Mouse (Mus musculus) adrenal gland, postnatal 36 days (tissue): ENCODE measurements around the gene Slc25a45. TPM values are rescaled to one million over a fixed set of nuclear protein-coding genes. Genes with fewer than 3 reads are reported as not detected.

Source experiments
- DNase-seq, 2 experiments: peaks; one replicate each; pipeline ENCODE4 v3.0.0; 2021; ENCODE audit warnings: mixed read lengths in 1 of 2
- total RNA-seq, 2 experiments: library from RNA; stranded (reverse); gene quantifications; 2 replicates each; pipeline ENCODE4 v1.2.3; 2021

The Slc25a45 gene
- total RNA-seq, 2 experiments from 2014 or later = 9.4 to 33.2 TPM

DNA sequence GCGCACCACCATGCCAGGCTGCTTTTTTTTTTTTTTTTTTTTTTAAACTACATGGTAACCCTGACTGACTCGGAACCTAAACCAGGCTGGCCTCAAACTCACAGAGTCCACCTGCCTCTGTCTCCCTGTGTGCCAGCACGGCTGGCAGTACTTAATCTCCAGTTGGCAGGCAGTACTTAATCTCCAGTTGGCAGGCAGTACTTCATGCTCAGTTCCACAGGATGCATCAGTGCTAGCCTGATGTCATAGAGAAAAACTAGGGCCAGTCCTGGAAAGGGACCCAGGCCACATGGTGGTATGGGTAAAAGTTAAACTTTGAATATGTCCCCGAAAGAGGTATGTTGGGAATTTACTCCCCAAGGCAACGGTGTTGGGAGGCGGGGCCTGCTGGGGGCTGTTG is 50.5 kb downstream of the Slc25a45 start:
- DNase-seq = no peak

DNA sequence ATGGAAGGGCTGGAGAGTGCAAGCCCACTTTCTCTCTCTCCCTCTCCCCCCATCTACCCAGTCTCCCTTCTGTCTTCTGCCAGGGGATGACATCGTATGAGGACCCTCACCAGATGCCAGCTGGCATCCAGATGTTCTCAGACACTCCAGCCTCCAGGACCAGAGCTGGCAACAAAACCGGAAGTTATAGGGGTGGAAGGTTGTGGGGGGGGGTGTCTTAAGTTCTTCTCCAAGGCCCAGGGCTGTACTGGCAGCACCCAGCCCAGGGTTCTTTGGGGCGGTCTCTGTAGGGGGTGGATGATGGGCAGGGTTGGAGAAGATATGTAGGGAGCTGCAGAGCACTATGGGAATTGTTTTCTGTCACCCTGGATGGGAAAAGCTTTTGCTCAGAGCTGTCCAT is 50.9 kb downstream of the Slc25a45 start:
- DNase-seq = no peak

DNA sequence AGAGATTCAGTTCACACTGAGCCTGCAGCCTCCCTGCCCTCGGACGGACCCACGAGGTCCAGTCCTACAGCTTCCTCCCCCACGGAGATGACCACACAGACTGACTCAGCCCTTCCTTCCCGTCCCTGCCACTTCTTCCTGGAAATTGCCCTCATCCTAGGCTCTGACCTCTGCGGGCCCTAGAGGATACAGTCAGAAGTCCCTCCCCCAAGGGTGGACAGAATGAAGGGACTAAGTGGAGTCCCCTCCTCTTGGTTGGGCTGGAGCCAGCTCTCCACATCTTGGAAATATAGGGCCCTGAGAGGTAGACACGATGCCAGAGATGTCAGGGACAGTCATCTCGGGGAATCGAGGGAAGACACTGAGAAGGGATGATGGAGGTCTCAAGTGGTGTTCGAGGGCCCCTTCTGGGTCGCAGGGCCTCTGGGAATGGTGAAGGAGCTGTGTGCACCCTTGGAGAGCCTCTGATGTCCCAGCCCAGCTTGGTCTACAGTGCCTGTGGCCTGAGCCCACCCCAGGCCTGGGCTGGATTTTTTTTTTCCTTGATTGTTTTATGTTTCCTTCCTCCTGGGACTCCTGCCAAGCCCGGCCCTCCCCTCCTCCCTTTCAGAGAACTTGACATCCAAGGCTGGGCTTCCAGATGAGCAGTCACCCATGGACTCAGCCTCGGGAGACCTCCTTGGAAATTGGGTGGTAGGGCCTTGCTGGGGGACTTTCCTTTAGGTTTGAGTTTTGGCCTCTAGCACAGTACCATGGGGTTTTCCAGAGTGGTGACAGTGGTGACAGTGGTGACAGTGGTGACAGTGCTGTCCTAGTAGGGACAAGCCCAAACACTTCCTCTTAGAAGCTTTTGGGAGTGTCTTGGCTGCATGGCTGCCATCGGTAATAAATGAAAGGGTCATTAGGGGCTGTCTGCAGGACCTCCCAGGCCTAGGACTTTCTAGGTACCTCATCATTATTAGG is 52.3 kb downstream of the Slc25a45 start:
- DNase-seq = peak; percentile 76 to 82

DNA sequence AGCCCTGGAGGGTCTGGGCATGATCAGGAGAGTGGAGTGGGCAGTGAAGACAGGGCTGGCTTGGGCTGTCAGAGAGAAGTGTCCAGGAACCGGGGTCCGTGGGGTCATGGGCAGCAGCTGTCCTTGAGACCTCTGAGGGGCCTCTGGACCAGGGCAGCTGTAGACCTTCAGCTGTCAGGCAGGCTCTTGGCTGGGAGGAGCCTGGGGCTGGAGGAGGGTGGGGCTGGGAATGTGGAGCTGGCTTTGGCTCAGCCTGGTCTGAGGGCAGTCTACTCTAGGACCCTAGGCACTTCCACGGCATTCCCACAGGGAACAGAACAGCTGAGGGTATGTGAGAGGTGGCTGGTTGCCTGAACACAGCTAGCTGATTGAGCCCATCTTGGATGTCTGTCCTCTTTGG is 57.7 kb downstream of the Slc25a45 start:
- DNase-seq = peak; percentile 75 to 79

Other genes starting within 250 kb of the Slc25a45 start
- gene Rela, start 240.3 kb upstream of the Slc25a45 start, total RNA-seq = 10 to 100 TPM; 85.7 to 86.4 TPM
- gene Sipa1, start 214.1 kb upstream of the Slc25a45 start, total RNA-seq = 10 to 100 TPM; 40.5 to 57.2 TPM
- 10 to 100 TPM; 44.7 to 45.8 TPM for gene Map3k11, start 189.1 kb upstream of the Slc25a45 start, total RNA-seq
- 100 to 1,000 TPM in 1 of 2 experiments, 10 to 100 TPM in 1; 89.5 to 108 TPM for gene Pcnx3, start 188.9 kb upstream of the Slc25a45 start, total RNA-seq
- gene Kcnk7, start 173.4 kb upstream of the Slc25a45 start, total RNA-seq = not detected
- 10 to 100 TPM; 30.8 to 38.3 TPM for gene Ehbp1l1, start 151.5 kb upstream of the Slc25a45 start, total RNA-seq
- gene Fam89b, start 148.2 kb upstream of the Slc25a45 start, total RNA-seq = 10 to 100 TPM; 41.4 to 66.5 TPM
- 100 to 1,000 TPM; 222 to 305 TPM for gene Ltbp3, start 136.9 kb upstream of the Slc25a45 start, total RNA-seq
- gene Scyl1, start 106.4 kb upstream of the Slc25a45 start, total RNA-seq = 100 to 1,000 TPM; 103 to 107 TPM
- 10 to 100 TPM; 35.5 to 52.6 TPM for gene Frmd8, start 2.5 kb upstream of the Slc25a45 start, total RNA-seq
- gene Tigd3, start 16.3 kb downstream of the Slc25a45 start, total RNA-seq = 1 to 10 TPM in 1 of 2 experiments, under 1 TPM in 1; 0.92 to 1.4 TPM
- 100 to 1,000 TPM in 1 of 2 experiments, 10 to 100 TPM in 1; 89.6 to 120 TPM for gene Dpf2, start 35.2 kb downstream of the Slc25a45 start, total RNA-seq
- gene Cdc42ep2, start 47.0 kb downstream of the Slc25a45 start, total RNA-seq = 1 to 10 TPM; 6.0 to 6.2 TPM
- gene Pola2, start 86.4 kb downstream of the Slc25a45 start, total RNA-seq = 10 to 100 TPM; 22.9 to 23.7 TPM
- gene Slc22a20, start 108.3 kb downstream of the Slc25a45 start, total RNA-seq = not detected
- gene Capn1, start 138.1 kb downstream of the Slc25a45 start, total RNA-seq = 10 to 100 TPM; 27.9 to 35.6 TPM
- gene Syvn1, start 168.8 kb downstream of the Slc25a45 start, total RNA-seq = 10 to 100 TPM; 57.5 to 61.2 TPM
- 10 to 100 TPM; 58.2 to 58.6 TPM for gene Mrpl49, start 180.0 kb downstream of the Slc25a45 start, total RNA-seq
- gene Fau, start 180.0 kb downstream of the Slc25a45 start, total RNA-seq = 1,000 to 10,000 TPM; 1,081 to 1,082 TPM
- gene Znhit2, start 183.4 kb downstream of the Slc25a45 start, total RNA-seq = 10 to 100 TPM; 29.7 to 34.8 TPM
- gene Tm7sf2, start 190.6 kb downstream of the Slc25a45 start, total RNA-seq = 10 to 100 TPM; 22.9 to 42.0 TPM
- 10 to 100 TPM; 51.9 to 59.8 TPM for gene Vps51, start 199.4 kb downstream of the Slc25a45 start, total RNA-seq
- not detected for gene Tmem262, start 202.2 kb downstream of the Slc25a45 start, total RNA-seq
- under 1 TPM in 1 of 2 experiments, not detected in 1; 0.83 TPM for gene Gm28374, start 204.4 kb downstream of the Slc25a45 start, total RNA-seq
- gene Zfpl1, start 207.1 kb downstream of the Slc25a45 start, total RNA-seq = 10 to 100 TPM; 34.2 to 37.4 TPM
- gene Cdca5, start 207.2 kb downstream of the Slc25a45 start, total RNA-seq = 1 to 10 TPM; 1.8 to 2.2 TPM
- gene AC131692.1, start 216.6 kb downstream of the Slc25a45 start, total RNA-seq = not detected
- gene Naaladl1, start 228.0 kb downstream of the Slc25a45 start, total RNA-seq = under 1 TPM in 1 of 2 experiments, not detected in 1; 0.10 TPM
- gene Sac3d1, start 240.8 kb downstream of the Slc25a45 start, total RNA-seq = 10 to 100 TPM; 15.4 to 17.7 TPM